Mouse (Mus musculus) intestine, embryonic 14.5 days (tissue): Measurements from ENCODE around the gene Rhbdf2. TPM values are rescaled to one million over a fixed set of nuclear protein-coding genes. Genes with fewer than 3 reads are reported as not detected.

Experiments
- ATAC-seq: fragments of 200-750 bp; cut with Nextera tagmentation; replicated peaks from 2 replicates; pipeline ENCODE4 v1.8.0; 2017; ENCODE audit warnings: low read depth, moderate number of reproducible peaks, moderate TSS enrichment, moderate library complexity; ENCODE audit not compliant: low FRiP score, low TSS enrichment
- DNase-seq: peaks from one replicate; pipeline ENCODE4 v3.0.0-alpha.2; 2018; ENCODE audit warnings: low spot score
- H3K27ac ChIP-seq: fragments of 300-500 bp; sonication (generic); 2 replicates; pipeline ENCODE4 v1.5.1; 2014; ENCODE audit warnings: low read depth, mild to moderate bottlenecking, control low read depth
- H3K27me3 ChIP-seq: fragments of 300-500 bp; sonication (generic); replicated peaks from 2 replicates; pipeline ENCODE4 v1.6.1; 2014; ENCODE audit warnings: low read length, control low read depth; ENCODE audit not compliant: control insufficient read depth, insufficient read depth
- H3K36me3 ChIP-seq: fragments of 300-500 bp; sonication (generic); 2 replicates; pipeline ENCODE4 v1.6.1; 2014; ENCODE audit warnings: low read length, control low read depth; ENCODE audit not compliant: control insufficient read depth, insufficient read depth
- H3K4me1 ChIP-seq: fragments of 300-500 bp; sonication (generic); replicated peaks from 2 replicates; pipeline ENCODE4 v1.6.1; 2014; ENCODE audit warnings: low read length, control low read depth, mixed read lengths; ENCODE audit not compliant: control insufficient read depth, insufficient read depth
- H3K4me2 ChIP-seq: fragments of 300-500 bp; sonication (generic); 2 replicates; pipeline ENCODE4 v1.6.1; 2014; ENCODE audit warnings: low read length
- H3K4me3 ChIP-seq: fragments of 300-500 bp; sonication (generic); 2 replicates; pipeline ENCODE4 v1.5.1; 2014; ENCODE audit warnings: low read depth, low read length, control low read depth, mixed read lengths
- H3K9ac ChIP-seq: fragments of 300-500 bp; sonication (generic); 2 replicates; pipeline ENCODE4 v1.6.1; 2014; ENCODE audit warnings: mild to moderate bottlenecking, low read length
- H3K9me3 ChIP-seq: fragments of 300-500 bp; sonication (generic); 2 replicates; pipeline ENCODE4 v1.6.1; 2016; ENCODE audit warnings: low read length, control low read depth; ENCODE audit not compliant: control insufficient read depth
- WGBS: fragments of 180-500 bp; shearing (Covaris S2); extraction: QIAGEN DNeasy Blood & Tissue Kit; methylation state at CpG from one replicate; pipeline ENCODE4 v1.1.7; 2014; 5-methylcytosine and 5-hydroxymethylcytosine counted together
- polyA plus RNA-seq: library from polyadenylated mRNA; unstranded; fragments of >200 nt; fragmentation: Nextera tagmentation; extraction: Ambion mirVana; gene quantifications from 2 replicates; pipeline ENCODE4 v1.2.1, GENCODE M21; 2014

The Rhbdf2 gene
- polyA plus RNA-seq, 1 experiment from 2014 or later = 5.7 TPM

DNA sequence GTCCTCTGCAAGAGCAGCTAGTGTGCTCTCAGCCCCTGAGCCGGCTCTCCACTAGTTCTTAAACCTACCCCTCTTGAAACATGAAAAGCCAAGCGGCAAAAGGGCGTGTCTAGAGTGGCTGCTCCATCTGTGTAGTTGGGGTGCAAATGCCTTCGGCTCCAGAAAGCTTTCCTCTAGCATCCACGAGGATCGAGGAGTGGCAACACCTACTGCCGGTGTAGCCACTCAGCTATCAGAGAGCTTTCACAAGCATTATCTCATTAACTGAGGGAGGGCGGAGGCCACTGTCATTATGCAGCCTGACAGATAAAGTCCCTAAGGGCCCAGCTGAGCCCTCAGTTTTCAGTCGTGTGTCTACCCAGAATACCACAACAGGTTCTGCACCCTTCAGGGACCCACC, 6.7 kb downstream of the Rhbdf2 start:
- no peak overlapping the region for H3K4me2 ChIP-seq
- H3K27ac ChIP-seq = no peak overlapping the region
- WGBS = 41% methylated on average over 9 of the region's 9 CpGs
- no peak overlapping the region for H3K4me3 ChIP-seq
- H3K9me3 ChIP-seq = no peaks in the 10 kb centered on the region
- peaks cover 46% of the 10 kb centered on the region for H3K4me1 ChIP-seq
- no peak for ATAC-seq
- no peak overlapping the region for H3K9ac ChIP-seq
- H3K27me3 ChIP-seq = no peaks in the 10 kb centered on the region
- no peaks in the 10 kb centered on the region for H3K36me3 ChIP-seq
- DNase-seq = no peak

DNA sequence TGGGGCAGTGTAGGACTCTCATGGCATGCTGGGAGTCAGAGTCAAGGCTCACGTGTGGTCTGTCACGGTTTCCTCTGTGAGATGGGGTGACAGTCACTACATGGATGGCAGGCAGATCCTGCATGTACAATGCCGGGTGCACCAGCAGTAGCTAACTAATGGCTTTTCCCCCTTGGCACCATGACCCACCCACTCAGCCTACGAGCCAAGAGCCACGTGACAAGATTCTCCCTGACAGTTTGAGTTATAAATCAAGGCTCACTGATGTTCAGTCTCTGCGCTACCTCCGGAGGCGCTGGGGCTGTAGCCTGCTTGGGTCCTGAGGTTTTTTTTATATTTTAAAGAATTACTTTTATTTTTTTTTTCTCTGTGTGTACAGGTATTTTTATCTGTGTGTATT, 7.3 kb downstream of the Rhbdf2 start:
- Histone ChIP-seq H3K27me3 (no peaks in the 10 kb centered on the region), H3K27ac (no peak overlapping the region), H3K4me3 (no peak overlapping the region), H3K4me2 (no peak overlapping the region), H3K4me1 (peaks cover 46% of the 10 kb centered on the region), H3K9ac (no peak overlapping the region), H3K36me3 (no peaks in the 10 kb centered on the region), H3K9me3 (no peaks in the 10 kb centered on the region)
- DNase-seq (no peak), ATAC-seq (no peak)
- 40% methylated on average over 8 of the region's 8 CpGs for WGBS

DNA sequence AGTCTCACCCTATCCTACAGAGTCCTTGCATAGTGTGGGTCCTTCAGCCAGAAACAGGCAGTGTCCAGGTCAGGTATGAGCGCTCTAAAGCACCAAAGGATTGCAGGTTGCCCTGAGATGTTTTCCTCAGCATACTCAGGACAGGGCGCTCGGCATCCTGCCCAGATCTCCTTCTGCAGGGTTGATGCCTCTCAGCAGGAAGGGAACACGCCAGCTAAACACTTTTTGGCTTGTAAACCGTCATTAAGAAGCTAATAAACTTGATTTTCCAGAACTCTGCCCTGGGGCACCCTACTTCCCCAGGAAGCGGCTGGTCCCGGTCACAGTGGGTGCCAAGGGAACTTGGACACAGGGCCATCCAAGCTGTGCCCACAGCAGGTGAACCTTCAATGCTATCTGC, 7.7 kb downstream of the Rhbdf2 start:
- no peaks in the 10 kb centered on the region for H3K36me3 ChIP-seq
- H3K4me2 ChIP-seq = no peak overlapping the region
- no peak overlapping the region for H3K9ac ChIP-seq
- no peak overlapping the region for H3K4me3 ChIP-seq
- H3K27me3 ChIP-seq = no peaks in the 10 kb centered on the region
- no peaks in the 10 kb centered on the region for H3K9me3 ChIP-seq
- no peak for DNase-seq
- no peak for ATAC-seq
- peaks cover 46% of the 10 kb centered on the region for H3K4me1 ChIP-seq
- WGBS = 86% methylated on average over 7 of the region's 7 CpGs
- no peak overlapping the region for H3K27ac ChIP-seq

DNA sequence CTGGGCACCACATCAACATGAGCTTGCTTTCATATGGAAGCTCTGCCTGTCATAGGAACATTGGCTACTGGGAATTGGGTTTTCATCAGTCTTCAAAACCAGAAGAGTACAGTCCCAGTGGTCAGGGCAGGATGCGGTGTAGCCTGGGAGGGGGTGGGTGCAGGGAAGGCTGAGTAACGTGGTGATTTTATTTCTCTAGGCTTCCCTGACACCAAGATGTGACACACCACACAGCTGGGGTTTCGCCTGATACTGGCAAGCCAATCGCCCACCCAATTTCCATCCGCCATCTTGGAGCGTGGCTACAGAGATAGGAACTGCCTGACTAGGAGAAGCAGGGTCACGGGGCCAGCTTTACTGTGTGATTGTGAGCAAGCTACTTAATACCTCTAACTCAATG, 8.2 kb downstream of the Rhbdf2 start:
- Histone ChIP-seq H3K36me3 (no peaks in the 10 kb centered on the region), H3K27me3 (no peaks in the 10 kb centered on the region), H3K9me3 (no peaks in the 10 kb centered on the region), H3K4me1 (peaks cover 46% of the 10 kb centered on the region), H3K9ac (no peak overlapping the region), H3K27ac (no peak overlapping the region), H3K4me2 (no peak overlapping the region), H3K4me3 (no peak overlapping the region)
- DNase-seq (no peak), ATAC-seq (no peak)
- 90% methylated on average over 7 of the region's 7 CpGs for whole genome bisulfite sequencing

DNA sequence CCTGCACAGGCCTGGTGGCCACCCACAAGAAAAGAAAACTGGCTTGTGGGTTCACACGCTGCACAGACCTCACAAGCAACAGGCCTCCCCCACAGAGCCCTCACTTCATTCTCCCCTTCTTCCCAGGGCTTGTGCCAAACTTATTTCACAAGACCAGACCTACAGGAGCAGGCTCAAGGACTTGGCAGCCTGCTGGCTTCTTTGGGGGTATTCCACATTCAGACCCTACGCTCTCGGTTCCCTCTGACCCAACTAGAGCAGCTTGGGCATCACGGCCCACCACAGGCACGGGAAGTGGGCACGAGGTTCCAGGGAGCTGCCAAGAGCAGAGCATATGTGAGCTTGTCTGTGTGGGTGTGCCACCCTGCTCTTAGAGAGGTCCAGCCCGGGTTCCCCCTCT, 9.2 kb downstream of the Rhbdf2 start:
- no peaks in the 10 kb centered on the region for H3K27me3 ChIP-seq
- H3K9me3 ChIP-seq = no peaks in the 10 kb centered on the region
- WGBS = 87% methylated on average over 7 of the region's 7 CpGs
- no peak for ATAC-seq
- DNase-seq = no peak
- no peak overlapping the region for H3K9ac ChIP-seq
- H3K27ac ChIP-seq = no peak overlapping the region
- peaks cover 39% of the 10 kb centered on the region for H3K4me1 ChIP-seq
- no peaks in the 10 kb centered on the region for H3K36me3 ChIP-seq
- H3K4me3 ChIP-seq = no peak overlapping the region
- H3K4me2 ChIP-seq = no peak overlapping the region

DNA sequence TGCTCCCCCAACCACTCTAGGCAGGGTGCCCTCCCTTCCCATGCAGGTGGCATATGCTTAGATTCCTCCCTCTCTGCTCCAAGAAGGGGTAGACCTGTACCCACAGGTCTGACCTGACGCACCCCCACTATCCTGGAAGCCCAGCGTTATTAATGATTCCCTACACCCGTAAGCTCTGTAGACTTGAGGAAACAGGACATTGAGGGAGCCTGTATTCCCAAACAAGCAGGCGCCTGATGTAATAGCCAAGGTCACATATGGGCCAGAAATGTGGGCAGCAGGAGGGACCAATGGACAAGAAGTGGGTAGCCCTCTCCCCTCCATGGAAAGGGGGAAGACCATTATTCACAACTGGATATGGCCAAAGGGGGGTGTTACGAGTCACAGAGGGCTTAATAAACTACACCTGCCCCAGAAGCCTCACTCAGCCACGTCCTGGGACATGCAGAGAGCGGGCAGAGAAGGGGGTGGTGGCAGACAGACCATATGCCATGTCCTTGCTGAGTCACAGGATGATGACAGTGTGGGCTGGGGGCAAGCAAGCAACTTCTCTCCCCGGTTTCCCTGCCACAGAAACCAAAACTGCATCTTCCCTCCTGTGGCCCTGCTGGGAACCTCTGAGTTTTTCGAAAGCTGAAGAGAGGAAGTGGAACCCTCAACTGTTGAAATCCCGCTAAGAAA, 10.2 kb downstream of the Rhbdf2 start:
- WGBS = 71% methylated on average over 10 of the region's 10 CpGs
- no peaks in the 10 kb centered on the region for H3K36me3 ChIP-seq
- DNase-seq = no peak
- no peak overlapping the region for H3K27ac ChIP-seq
- no peaks in the 10 kb centered on the region for H3K27me3 ChIP-seq
- no peaks in the 10 kb centered on the region for H3K9me3 ChIP-seq
- no peak overlapping the region for H3K4me3 ChIP-seq
- no peak for ATAC-seq
- peaks cover 31% of the 10 kb centered on the region for H3K4me1 ChIP-seq
- H3K4me2 ChIP-seq = 0 out of 2 replicates have a peak overlapping the region, but pooled peaks have one; percentile 18
- no peak overlapping the region for H3K9ac ChIP-seq

DNA sequence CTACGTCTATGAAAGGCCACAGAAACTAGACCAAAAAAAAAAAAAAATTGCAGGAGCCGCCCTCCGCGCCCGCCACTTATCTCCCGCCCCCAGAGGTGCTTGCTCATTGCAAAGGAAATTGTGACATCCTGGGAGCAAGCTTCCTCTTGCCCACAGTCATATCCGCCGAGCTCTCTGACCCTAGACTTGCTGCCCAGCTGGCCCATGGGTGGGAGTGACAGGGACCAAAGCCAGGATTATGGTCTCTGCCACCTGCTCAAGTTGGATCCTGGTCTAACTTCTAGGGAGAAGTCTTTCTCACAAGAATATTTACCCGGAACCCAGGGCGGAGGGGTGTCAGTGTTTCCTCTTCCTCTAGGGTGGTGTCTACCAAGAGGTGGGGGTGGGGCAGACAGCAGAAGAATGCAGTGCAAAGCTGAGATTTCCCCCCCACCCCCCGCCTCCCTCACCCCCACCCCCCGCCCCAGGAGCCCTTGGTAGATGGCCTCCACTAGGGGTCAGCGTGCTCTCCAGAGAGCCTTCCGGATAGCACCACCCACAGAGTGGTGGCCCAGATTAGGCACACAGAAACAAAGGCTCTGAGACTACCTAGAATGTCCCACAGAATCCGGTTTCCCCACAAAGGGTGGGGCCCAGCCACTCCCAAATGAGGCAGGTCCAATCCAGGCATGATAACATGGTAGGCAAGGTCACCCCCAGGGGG, 10.9 kb downstream of the Rhbdf2 start:
- H3K27ac ChIP-seq = no peak overlapping the region

DNA sequence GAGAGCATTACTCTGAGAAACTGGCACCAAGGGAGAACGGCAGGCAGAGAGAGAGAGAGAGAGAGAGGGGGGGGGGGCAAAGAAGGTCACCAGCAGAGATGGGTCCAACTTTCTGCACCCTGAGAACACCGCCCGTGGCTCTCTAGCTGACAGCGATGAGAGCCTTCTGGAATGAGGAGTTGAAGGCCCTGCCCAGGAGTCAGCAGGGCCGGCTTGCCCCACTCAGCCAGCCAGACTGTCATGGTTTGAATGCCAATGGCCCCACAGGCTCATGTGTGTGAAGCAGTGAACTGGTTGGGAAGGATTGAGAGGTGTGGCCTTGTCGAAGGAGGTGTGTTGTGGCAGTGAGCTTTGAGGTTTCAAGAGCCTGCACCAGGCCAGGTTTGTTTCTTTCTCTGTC, 13.6 kb downstream of the Rhbdf2 start:
- H3K9me3 ChIP-seq = no peaks in the 10 kb centered on the region
- 0 out of 2 replicates have a peak, but pooled peaks cover 5% of the 10 kb centered on the region for H3K36me3 ChIP-seq
- WGBS = 90% methylated on average over 6 of the region's 6 CpGs
- DNase-seq (no peak), ATAC-seq (no peak)
- no peak overlapping the region for H3K9ac ChIP-seq
- peaks cover 6% of the 10 kb centered on the region for H3K4me1 ChIP-seq
- H3K4me2 ChIP-seq = no peak overlapping the region
- no peaks in the 10 kb centered on the region for H3K27me3 ChIP-seq
- H3K4me3 ChIP-seq = no peak overlapping the region
- no peak overlapping the region for H3K27ac ChIP-seq

More for the DNA sequence above, 10.9 kb downstream of the Rhbdf2 start:
- WGBS = 42% methylated on average over 15 of the region's 15 CpGs
- Histone ChIP-seq H3K4me3 (no peak overlapping the region), H3K4me1 (peaks cover 24% of the 10 kb centered on the region), H3K27me3 (no peaks in the 10 kb centered on the region), H3K9me3 (no peaks in the 10 kb centered on the region), H3K9ac (no peak overlapping the region), H3K4me2 (0 out of 2 replicates have a peak overlapping the region, but pooled peaks have one; percentile 18), H3K36me3 (no peaks in the 10 kb centered on the region)
- ATAC-seq (no peak; the same call in 1 of the 2 replicates), DNase-seq (no peak)

DNA sequence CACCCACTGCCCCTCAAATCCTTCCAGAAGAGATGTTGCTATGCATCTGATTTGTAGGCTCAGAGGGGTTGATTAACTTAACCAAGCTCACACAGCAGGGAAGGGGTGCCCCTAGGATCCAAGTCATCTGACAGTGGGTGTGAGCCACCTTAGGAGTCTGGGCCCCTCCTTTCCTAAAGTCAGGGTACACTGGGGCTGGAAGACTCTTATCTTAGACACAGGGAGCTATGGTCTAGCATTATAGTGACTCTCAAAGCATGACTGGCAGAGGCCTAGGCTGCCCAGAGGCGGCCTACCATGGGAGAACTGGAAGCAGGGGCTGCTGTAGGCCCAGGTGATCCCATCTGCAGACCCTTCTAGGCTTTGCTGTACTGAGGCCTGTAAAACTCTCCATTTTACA, 14.3 kb downstream of the Rhbdf2 start:
- DNase-seq (no peak), ATAC-seq (no peak)
- whole genome bisulfite sequencing = 92% methylated on average over 1 of the region's 1 CpGs
- Histone ChIP-seq H3K27me3 (no peaks in the 10 kb centered on the region), H3K4me3 (no peak overlapping the region), H3K27ac (no peak overlapping the region), H3K9ac (no peak overlapping the region), H3K9me3 (no peaks in the 10 kb centered on the region), H3K4me1 (peaks cover 6% of the 10 kb centered on the region), H3K36me3 (0 out of 2 replicates have a peak, but pooled peaks cover 5% of the 10 kb centered on the region), H3K4me2 (no peak overlapping the region)
